Mouse (Mus musculus) kidney, adult 2 months (tissue): ENCODE data around the gene Gm4969.

Experiments
- CTCF ChIP-seq: fragments of 200-500 bp; conservative IDR thresholded peaks from 2 replicates; pipeline ENCODE4 v1.5.1; 2011; ENCODE audit warnings: low read depth, mild to moderate bottlenecking, control low read depth, low read length, moderate library complexity, mixed read lengths; ENCODE audit not compliant: insufficient read depth, insufficient read length
- POLR2A ChIP-seq: fragments of 200-500 bp; IDR thresholded peaks from one replicate; pipeline ENCODE4 v1.6.1; 2011; ENCODE audit warnings: low read depth, low read length, control low read depth

DNA sequence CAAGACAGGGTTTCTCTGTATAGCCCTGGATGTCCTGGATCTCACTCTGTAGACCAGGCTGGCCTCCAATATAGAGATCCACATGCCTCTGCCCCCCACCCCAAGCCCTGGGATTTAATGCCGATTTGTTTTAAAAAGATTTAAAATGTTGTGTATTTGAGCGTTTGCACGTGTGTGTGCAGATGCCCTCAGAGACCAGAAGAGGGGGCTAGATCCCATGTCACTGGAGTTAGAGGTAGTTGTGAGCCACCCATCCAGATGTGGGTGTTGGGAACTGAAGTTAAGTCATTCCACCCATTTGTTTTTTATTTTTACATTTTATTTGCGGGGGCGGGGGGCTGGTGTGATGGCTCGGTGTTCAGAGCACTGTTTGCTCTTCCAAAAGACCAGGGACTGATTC is 43.7 kb downstream of the Gm4969 start:
- no peak for TF ChIP-seq POLR2A
- no peak for TF ChIP-seq CTCF
